Mouse (Mus musculus): ENCODE measurements around the gene Tinag.
"Not testable (repeated sequence)": the region's sequence is repeated elsewhere in the genome, so short reads cannot be mapped to it uniquely, and the experiment has no call there.

Gene Tinag

DNA sequence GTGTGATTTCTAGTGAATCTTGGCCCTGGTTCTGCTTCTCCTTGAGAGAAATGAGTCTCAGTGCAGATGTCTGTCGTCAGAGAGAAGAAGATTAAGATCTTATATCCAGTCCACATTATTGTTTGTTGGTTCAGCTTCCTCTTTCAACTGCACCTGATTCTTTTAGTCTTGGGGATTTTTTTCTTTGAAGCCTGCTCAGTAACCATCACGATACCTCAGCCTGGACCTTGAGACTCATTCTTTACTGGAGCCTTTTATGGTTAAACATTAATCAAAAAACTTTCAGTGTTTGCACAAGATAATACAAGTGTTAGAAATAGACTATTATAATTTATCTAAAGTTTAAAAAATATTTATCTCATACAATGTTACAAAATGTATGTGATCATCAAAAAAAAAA, at the start of gene Tinag:
TSS of gene Tinag (minus strand) at position 210 of the 400 bp plus-strand sequence.
- DNase-seq (ENCODE audit: low spot score in 2 of 2) = no peak

DNA sequence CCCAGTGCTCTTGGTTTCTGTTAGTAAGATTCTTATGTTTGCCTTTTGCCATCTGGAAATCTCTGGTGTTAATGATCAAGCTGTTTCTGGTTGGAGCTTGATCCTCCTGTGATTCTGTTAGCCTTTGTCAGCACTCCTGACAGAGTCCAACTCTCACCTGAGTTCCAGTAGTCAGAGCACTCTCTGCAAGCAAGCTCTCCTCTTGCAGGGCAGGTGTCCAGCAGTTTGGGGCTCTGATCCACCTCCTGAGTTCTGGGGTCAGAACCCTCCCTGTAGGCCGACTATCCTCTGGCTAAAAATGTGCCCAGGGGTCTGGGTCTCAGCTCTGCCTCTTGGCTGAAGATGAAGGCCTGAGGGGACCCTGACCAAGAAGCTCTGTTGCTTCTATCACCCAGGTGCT, 37.6 kb upstream of the Tinag start:
- not testable (repeated sequence) for DNase-seq (ENCODE audit: low spot score in 2 of 2)

DNA sequence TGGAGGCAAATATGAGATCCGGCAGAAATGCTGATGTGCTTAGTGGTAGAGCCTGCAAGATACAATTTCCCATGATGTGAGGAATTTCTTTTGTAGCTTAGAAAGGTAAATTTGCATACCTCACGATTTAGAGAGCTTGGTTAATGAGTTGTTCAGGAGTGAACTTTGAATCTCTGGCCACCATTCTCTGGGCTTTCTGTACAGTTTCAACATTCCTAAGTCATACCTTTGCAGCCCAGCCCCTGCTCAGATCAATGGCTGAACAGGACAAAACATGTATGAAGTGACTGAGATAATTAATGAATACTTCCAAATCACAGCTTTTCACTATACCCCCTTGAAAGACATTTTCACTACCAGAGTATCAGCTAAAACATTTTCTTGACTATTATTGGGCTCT, 26.1 kb upstream of the Tinag start:
- no peak for DNase-seq (ENCODE audit: low spot score in 2 of 2)

DNA sequence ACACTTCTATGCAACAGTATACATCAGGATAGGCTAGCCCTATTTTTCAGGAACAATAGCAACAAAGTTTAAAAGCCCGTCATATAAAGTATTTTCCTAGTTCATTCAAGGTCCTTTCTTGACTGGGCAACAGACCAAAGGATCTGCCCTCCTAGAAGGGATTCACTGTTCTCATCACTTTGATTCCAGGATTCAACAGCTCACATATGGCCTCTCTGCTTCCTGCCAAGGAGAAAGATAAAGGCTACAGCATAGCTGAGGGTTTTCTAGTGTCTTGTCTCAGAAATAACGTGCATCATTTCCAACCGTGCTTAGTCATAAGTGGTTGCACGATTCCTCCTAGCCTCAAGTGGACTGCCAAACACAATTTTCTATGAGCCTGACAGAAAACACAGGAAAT, 11.0 kb upstream of the Tinag start:
- DNase-seq (ENCODE audit: low spot score in 2 of 2) = no peak

DNA sequence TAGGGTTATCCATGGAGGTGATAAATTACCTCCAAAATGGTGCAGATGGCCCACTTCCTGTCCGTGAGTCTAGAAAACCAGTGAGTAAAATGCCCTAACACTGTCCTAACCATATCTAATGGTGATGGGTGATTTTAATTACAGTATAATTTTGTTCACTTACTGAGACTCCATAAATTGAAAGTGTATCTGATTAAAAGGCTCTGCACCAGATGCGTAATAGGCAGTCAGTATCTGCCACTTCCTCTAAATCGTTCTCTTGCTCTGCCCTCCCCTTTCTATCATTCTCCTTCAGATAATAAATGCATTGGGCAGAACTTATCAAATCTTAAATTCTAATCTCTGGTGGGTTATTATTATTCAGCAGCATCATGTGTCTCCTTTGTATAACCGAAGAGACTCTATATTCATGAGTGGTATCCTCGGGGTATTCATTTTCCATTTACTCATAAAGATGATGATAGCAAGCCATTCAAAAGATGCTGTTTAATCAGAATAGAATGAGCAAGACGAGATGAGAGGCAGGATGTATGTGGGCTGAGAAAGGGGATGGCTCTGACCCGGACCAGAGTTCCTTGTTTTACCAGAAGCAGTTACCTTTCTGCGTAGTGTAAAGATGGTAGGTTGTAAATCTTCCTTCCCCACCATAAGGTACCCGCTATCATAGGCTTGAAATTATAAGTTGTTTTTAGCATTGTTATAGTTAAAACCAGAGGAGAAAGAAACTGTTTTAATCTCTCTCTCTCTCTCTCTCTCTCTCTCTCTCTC, 9.0 kb upstream of the Tinag start:
- DNase-seq (ENCODE audit: low spot score in 2 of 2) = no peak

DNA sequence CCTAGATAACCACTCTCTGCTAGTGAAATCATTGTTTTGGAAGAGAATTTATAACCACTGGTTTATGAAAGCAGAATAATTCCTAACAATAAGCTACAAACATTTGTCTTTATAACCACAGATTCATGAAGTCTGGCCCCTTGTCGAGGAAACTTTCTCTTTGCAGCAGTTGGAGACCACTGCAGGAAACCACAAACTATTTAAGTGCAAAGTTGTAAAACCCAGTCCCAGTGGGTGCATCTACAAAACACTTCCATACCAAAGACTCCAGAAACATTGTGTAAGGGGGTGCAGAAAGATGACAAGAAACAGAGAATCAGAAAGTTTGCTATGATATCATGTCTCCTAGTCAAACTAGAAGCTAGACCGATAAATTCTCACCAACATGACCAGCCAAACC, 5.8 kb upstream of the Tinag start:
- no peak for DNase-seq (ENCODE audit: low spot score in 2 of 2)

DNA sequence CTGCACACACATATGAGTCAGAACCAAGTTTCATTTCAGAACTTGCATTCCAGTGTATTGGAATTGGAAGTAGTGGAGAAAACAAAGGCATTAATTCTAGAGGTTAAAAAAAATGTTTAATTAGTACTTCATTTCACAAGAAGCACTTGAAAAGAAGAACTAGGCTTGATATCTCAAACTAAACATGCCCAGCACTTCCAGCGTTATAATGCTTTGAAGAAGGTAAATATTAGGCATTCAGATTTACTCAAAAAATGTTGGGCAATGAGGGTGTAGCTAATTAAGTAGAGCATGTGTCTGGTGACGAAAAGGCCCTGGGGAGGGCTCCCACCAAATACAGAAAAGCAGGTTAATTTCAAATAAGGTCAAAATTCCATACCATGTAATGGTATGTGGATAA, 4.1 kb upstream of the Tinag start:
- DNase-seq (ENCODE audit: low spot score in 2 of 2) = no peak

DNA sequence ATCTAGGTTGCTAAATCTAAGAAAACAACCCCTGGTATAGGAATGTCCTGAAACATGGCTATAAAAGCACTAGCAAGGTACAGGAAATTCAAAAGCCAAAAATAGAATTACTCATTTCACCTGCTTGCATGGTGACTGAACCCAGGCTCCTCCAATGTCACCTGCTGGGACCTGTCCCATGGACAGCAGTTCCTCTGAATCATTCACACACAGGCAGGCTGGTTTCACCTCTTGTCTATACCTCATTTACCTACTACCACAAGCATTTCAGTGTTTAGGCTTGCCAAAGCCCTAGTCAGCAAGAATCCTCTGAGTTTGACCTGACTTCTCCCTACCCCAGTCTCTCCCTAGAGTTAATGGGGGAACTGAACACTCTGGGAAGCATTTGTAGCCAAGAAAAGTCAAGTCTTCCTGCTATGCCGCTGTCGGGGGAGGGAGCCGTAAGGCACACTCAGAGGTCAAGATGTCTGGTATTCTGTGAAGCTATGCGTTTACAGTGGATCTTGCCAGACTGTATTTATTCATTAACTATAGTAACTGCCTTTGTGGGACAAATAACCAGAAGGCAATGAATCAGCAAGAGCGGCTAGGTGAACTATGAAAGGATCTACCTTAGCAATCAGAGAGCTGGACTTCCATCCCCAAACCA, 597 bp upstream of the Tinag start:
- peak; percentile 27 to 28 for DNase-seq (ENCODE audit: low spot score in 2 of 2)

DNA sequence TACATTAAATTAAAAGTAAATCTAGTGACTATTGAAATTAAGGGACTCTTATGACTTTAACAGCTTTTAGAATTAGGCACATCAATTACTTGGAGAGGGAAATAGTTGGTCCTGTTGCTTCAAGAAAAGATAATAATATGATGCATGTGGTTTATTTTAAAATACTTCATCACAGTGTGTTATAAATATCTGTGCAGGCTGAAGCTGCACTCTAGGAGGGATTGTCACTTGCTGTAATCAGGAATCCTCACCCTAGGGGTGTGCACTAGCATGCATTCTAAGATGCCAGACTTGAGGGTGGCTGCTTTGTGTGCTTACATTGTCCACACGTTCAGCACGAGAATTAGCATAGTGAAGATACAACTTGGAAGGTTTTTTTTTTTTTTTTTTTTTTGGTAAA, 10.2 kb downstream of the Tinag start:
- no peak for DNase-seq (ENCODE audit: low spot score in 2 of 2)

DNA sequence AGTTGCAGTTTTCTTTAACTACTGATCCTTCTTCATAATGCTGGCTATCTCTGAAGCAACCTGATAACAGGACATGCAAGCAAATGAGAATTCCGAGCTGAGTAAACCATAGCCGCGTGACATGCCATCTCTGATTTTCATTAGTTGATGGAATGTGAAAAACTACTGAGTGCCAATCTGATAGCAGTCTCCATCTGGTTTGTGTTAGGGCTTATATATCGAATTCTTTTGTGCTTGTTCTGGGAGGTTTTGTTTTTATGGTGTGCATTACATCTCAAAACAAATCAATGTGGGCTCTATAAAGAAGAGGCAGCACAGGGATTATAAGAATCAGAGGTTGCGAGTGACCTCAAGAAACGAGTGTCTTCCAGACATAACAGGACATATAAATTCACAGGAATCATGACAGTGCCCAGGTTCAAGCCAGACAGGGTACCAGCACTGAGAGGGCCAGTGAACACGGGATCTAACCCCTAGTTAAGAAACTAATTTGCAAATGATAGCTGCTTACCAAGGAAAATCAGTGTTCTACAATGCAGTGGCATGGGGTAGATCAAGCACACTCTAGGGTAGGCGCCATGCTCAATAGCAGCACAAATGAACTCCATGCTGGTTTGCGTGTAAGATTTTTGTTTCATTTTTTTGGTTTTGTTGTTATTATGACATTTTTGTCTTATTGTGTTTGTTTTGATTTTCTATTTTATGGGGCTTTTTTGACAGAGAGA, 13.0 kb downstream of the Tinag start:
- no peak for DNase-seq (ENCODE audit: low spot score in 2 of 2)

DNA sequence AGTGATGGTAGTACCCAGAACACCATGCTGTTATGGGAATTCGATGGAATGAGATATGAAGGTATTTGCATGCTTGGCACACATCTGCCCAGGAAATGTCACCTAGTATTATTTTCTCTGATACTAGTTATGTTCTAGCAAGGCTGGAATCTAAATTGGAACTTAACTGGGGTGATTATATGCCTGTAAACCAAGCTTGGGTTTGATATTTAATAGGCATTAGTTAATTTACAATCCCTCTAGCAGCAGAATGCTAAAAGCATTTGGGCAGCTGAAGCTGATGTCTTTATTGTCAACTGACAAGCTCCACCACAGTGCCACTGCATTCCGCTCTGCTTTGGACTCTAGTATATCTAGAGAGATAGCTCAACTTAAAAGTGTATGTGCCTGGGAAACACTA, 20.3 kb downstream of the Tinag start:
- no peak for DNase-seq (ENCODE audit: low spot score in 2 of 2)

DNA sequence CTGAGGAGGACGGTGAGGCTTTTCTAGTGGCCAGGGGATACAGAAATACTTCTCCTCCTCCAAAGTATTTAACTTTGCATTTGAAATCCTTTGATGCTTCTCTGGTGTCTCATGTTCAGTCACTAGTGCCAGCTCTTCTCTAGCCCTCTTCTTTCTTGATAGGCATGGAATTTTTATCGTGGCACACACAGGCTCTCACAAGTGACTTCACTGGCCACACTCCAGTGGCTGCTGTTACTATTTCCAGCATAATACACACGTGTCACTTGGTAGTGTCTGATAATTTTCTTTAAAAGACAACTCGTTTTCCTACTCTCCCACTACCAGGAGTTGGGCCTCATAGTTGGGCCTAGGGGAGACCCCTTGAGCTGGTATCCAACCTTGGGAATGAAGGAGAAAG, 26.7 kb downstream of the Tinag start:
- no peak for DNase-seq (ENCODE audit: low spot score in 2 of 2)

DNA sequence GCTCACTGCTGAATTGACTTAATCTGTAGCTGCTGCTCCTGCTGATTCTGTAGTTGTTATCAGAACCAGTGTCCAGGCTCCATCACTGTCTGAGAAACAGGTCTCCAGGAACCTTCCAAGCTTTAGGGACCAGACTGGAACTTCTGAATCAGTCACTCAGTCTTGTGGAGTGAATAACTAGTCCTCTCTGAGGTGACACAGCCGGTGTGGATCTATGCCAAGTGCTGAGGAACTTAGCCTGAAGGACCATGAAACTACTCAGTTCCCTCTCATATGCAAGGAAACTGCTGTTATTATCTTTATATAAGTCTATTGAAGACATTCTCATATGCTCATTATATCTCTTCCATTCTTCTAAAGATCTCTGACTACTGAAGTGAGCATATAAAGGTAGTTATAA, 49.6 kb downstream of the Tinag start:
- DNase-seq (ENCODE audit: low spot score in 2 of 2) = no peak

DNA sequence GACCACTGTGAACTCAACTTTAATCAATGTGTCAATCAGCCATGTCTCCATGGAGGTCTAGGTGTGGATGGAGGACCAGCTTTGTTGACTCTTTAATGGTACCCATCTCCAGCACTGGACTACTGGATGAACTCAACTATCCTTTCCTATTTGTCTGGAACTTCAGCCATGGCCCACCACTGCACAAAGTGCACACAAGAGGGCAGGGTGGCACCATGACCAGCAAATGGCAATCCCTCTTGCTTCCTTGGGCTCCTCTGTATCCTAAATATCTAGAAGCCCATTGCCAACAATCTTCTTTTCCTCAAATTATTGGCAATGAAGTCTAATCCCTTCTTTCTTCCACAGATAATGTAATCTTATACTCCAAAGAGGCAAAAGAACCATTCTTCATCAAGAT, 55.6 kb downstream of the Tinag start:
- DNase-seq (ENCODE audit: low spot score in 2 of 2) = peak in 1 of 2 experiments; percentile 19

DNA sequence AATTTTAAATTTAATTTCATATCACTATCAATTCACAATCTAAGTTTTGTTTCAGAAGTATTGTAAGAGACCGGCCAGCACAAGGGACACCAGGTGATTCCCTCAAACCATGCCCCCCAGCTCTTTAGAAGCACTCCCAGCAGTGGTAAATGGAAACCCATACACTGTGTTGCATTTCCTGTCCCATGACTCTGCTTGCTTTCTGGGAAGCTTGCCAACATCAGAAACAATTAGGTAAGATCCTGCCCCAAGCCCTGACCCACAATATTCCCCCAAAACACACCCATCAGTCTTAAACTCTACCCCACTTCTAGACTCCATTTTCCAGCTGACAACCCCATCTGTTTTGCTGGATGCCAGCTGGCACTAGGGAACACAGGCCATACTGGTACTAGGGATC, 110.8 kb downstream of the Tinag start:
- DNase-seq (ENCODE audit: low spot score in 2 of 2) = no peak

DNA sequence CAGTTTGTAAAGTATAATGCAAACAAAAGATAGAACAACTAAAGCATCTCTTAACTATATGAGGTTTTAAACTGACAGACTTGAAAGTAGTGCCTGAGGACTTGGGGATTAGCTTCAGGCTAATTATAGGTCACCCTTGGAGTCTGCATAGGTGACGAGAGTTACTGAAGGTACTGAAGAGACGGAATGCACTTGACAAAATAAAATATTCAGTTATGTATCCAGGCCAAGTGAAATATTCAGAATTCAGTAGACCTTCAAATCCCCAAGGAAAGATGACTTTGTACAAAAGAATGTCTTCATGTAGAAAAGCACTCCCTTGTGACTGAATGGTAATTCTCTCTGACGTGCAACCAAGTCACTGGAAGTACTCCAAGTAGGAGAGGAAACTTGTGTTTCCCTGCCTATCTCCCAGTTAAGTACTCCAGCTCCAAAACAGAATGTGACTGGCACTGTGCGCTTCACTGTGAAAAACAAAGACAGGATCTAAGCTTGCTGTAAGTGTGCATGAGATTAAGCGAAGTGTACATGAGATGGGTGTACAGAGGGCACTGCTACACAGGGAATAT, 130.4 kb downstream of the Tinag start:
- DNase-seq (ENCODE audit: low spot score in 2 of 2) = peak in 1 of 2 experiments; percentile 5

Measured in urinary bladder, postnatal 36 days (tissue).